Mouse (Mus musculus): ENCODE data around the gene Slc16a7. TPM values are rescaled to one million over a fixed set of nuclear protein-coding genes. Genes with fewer than 3 reads are reported as not detected.

Slc16a7 gene
- polyA plus RNA-seq, 1 experiment from 2014 or later = 7.3 TPM

- no peak overlapping the region for H3K9ac ChIP-seq
These were observed 217.6 kb downstream of the Slc16a7 start for GRCm38 (mm10) chr10:125171625-125172024.

DNA sequence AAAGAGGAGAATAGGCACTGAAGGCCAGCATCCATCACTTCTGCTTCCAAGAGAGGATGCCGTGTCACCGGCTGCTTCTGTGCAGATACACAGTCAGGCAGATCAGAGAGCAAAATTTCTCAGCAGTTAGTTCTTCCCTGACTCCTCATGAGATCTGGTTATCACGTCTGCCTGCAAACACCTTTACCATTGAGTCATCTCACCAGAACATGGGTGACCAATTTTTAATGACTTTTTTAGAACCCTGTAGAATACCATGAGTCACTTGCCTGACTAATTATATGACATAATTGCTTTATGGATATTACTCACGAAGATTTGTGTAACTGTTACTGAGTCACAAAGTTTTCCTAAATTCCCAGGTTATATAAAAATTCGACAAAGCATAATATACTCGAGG lies 218.1 kb downstream of the Slc16a7 start:
- no peaks in the 10 kb centered on the region for H3K36me3 ChIP-seq
- WGBS = 76% methylated on average over 6 of the region's 6 CpGs
- H3K9ac ChIP-seq = no peak overlapping the region
- H3K4me3 ChIP-seq = no peak overlapping the region
- H3K4me2 ChIP-seq = no peak overlapping the region
- no peaks in the 10 kb centered on the region for H3K4me1 ChIP-seq
- H3K27ac ChIP-seq = no peak overlapping the region
- no peaks in the 10 kb centered on the region for H3K9me3 ChIP-seq
- no peaks in the 10 kb centered on the region for H3K27me3 ChIP-seq
- no peak for ATAC-seq (ENCODE audit: borderline replicate concordance, extremely low read depth, low FRiP score, low TSS enrichment)

More at GRCm38 (mm10) chr10:125171625-125172024, 217.6 kb downstream of the Slc16a7 start:
- 83% methylated on average over 10 of the region's 10 CpGs for WGBS
- Histone ChIP-seq H3K27ac (no peak overlapping the region), H3K4me1 (no peaks in the 10 kb centered on the region), H3K27me3 (no peaks in the 10 kb centered on the region), H3K4me2 (no peak overlapping the region), H3K36me3 (no peaks in the 10 kb centered on the region), H3K9me3 (no peaks in the 10 kb centered on the region), H3K4me3 (no peak overlapping the region)
- no peak for ATAC-seq (ENCODE audit: borderline replicate concordance, extremely low read depth, low FRiP score, low TSS enrichment)

All from lung, embryonic 15.5 days (tissue).